Mouse (Mus musculus) heart, embryonic 16.5 days (tissue): Measurements from ENCODE around the gene Atp1b3. TPM values are rescaled to one million over a fixed set of nuclear protein-coding genes. Genes with fewer than 3 reads are reported as not detected.

Source experiments
- polyA plus RNA-seq: library from polyadenylated mRNA; unstranded; fragments of >200 nt; fragmentation: Nextera tagmentation; extraction: Ambion mirVana; gene quantifications from 2 replicates; pipeline ENCODE4 v1.2.1, GENCODE M21; 2015

Gene Atp1b3
- polyA plus RNA-seq, 1 experiment from 2014 or later: 136 TPM

Other genes starting within 250 kb of the Atp1b3 start
- gene Gk5, start 245.1 kb downstream of the Atp1b3 start, polyA plus RNA-seq: 2.6 and 2.9 TPM in 2 replicates
- 33.2 and 34.2 TPM in 2 replicates for gene Tfdp2, start 168.2 kb downstream of the Atp1b3 start, polyA plus RNA-seq
- gene Rnf7, start 114.2 kb upstream of the Atp1b3 start, polyA plus RNA-seq: 186 and 194 TPM in 2 replicates
- gene Gm28729, start 160.8 kb upstream of the Atp1b3 start, polyA plus RNA-seq: 0.21 TPM in 1 of 2 replicates, not detected in the other